Mouse (Mus musculus): ENCODE data around the gene Mrfap1. TPM values are rescaled to one million over a fixed set of nuclear protein-coding genes. Genes with fewer than 3 reads are reported as not detected.

Gene Mrfap1
- 147 to 159 TPM (median 149 TPM) in 4 replicates for total RNA-seq (2023)

DNA sequence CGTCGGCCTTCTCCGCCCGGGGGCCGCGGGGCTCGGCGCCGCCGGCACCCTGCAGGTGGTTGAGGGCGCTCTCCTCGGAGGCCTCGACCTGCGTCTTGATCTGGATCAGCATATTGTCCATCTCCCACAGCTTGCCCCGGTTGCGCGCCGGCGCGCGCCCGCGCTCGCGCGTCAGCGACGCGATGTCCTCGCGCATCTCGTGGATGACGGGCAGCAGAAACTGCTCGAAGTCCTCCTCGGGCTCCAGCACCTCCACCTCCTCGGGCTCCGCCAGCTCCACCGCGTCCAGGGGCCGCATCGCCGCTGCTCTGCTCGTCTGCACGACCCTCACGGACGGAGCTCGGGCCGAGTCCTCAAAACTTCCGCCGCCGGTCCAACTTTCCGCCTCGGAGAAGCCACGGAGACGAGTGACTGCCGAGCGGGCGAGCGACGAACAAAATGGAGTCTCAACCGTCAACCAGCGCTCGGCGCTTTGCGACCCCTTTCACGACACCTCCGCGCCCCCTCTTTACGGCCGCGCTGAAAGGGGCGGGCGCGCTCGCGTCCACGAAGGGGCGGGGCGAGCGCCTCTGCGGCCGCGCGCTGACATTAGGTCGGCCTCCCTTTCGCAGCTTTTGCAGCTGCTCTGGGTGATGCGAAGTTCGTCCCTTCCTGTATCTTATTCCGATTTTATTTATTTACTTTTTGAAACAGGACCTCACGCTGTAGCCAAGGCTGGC, at the start of gene Mrfap1:
Gene Mrfap1, minus strand, starts transcription at position 477 of the 719 bp plus-strand sequence.

DNA sequence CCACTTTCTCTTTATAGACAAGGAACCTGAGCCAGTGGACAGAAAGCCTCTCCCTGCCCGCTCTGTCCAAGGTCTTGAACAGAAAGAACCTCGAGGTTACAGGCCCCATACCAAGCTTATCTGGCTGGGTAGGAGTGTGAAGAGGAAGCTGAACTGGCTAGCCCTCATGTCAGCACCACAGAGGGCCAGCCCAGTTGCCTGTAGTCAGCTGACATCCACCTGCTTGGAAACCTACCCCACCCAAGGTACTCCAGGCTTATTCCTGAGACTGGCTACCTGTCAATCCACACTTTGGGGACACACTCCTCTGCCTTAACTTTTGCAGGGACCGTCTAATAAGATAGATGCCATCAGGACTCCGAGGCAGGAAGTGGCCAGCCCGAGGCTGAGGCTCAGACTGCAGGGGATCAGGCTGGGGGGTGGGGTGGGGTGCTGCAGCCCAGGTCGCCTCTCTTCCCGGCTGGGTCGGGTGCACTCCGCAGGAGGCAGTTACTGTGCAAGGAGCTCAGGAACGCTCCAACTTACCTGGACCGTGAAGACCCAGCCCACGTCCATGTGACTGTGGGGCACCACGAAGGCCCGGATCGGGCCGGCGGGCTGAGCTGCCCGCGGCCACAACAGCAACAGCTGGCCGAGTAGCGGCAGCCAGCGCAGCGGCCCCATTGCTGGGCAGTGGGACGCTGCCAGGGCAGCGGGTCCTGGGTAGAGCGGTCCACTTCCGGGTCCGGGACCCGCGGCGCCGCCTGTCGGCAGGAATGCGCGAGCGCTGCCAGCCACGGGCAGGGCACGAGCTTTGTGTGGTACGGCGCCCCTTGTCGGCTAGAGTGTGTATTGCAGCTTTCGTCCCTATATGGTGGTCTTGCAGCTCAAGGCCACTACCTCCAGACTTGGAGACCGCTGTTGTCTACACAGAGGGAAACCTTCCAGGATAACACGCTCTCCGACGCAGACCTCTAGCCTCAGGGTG, 33.6 kb upstream of the Mrfap1 start, which contains the start of gene Man2b2:
Gene Man2b2, minus strand, starts transcription at position 741 of the 967 bp plus-strand sequence.

DNA sequence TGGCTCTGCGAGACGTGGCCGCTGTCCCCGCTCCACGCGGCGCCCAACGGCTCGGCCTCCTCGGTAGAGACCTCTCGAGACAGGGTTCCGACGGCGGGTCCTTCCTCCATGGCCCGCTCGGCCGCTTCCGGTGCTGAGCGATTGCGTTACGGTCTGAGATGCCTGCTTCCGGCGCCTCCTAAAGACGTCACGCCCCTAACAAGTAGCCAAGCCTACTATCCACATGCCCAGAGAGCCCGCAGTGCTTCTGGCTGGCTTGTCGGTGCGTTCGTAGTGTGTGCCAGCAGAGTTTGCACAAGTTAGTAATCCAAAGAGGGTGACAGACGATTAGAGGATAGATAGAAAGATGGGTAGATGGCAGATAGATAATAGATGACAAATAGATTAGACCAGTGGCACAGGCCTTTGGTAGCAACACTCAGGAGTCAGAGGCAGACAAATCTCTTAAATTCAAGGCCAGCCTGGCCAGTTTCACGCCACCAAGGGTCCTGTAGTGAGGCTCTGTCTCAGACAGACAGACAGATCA, 48.0 kb downstream of the Mrfap1 start, which contains the start of gene Bloc1s4:
Gene Bloc1s4, minus strand, starts transcription at position 115 of the 526 bp plus-strand sequence.

Other genes starting within 250 kb of the Mrfap1 start
- 125 to 153 TPM (median 133 TPM) in 4 replicates for gene Tbc1d14, start 203.5 kb downstream of the Mrfap1 start, total RNA-seq (2023)
- gene D5Ertd579e, start 100.7 kb downstream of the Mrfap1 start, total RNA-seq (2023), result 30.5 to 39.2 TPM (median 32.9 TPM) in 4 replicates
- gene Bloc1s4, start 48.1 kb downstream of the Mrfap1 start, total RNA-seq (2023), result 21.6 to 31.4 TPM (median 25.1 TPM) in 4 replicates
- 57.4 to 63.3 TPM (median 59.7 TPM) in 4 replicates for gene Man2b2, start 33.9 kb upstream of the Mrfap1 start, total RNA-seq (2023)
- gene Ppp2r2c, start 71.7 kb upstream of the Mrfap1 start, total RNA-seq (2023), result not detected in 4 replicates
- 5.8 to 6.3 TPM (median 5.9 TPM) in 4 replicates for gene Wfs1, start 192.4 kb upstream of the Mrfap1 start, total RNA-seq (2023)

Measured in B cell, adult 62 days (primary cell).